In the genomic region with DNA sequence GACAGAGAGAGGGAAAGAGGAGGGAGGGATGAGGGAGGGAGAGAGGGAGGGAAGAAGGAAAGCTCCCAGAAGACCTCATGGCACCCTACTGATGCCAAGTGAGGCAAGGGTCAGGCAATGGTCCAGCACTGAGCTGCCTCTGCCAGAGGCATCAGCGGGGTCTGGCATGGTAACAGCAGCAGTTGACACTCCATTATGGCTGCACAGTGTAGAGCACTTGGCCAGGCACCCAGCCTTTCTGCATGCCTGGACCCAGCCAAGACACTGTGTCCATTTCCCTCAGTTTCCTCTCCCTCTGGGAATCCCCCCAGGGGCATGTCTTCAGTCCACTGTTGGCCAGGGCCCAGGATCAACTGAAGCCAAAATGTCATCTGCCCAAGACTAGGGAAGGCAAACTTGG, we compare ENCODE assay signal across 8 mouse cellular contexts. TPM values are rescaled to one million over a fixed set of nuclear protein-coding genes. Genes with fewer than 3 reads are reported as not detected.
DNase-seq lines count a peak whose midpoint lies in the region; ATAC-seq lines count a peak whose summit lies in the region.
"Had no signal": no experiment of that assay in that cellular context is flagged by ENCODE, and none has a peak within 500 bp of the region (broad histone marks: within the 10 kb centered on the region; RNA-seq: fewer than 3 reads in every experiment).

No protein-coding gene starts in this region.

- DNase-seq in NIH3T3 (ENCODE audit: low read depth): peak; percentile 97
- DNase-seq in adrenal gland, postnatal 14 days: peak; percentile 74
- DNase-seq in gastrocnemius, adult 8-10 months (ENCODE audit: low spot score in 2 of 2): peak; percentile 77 to 89
- peak; percentile 48 for DNase-seq in layer of hippocampus, adult 9-10 months (ENCODE audit: low spot score)
- peak; percentile 81 to 92 for DNase-seq in lung, postnatal 4 days
- no peak for DNase-seq in embryo, embryonic 10.5 days (ENCODE audit: low spot score)
- no peak for DNase-seq in hindbrain, embryonic 14.5 days (ENCODE audit: low spot score)

- WGBS in hindbrain, embryonic 14.5 days: 70% methylated on average over 1 of the region's 1 CpGs

- no peak overlapping the region for H3K9ac ChIP-seq in hindbrain, embryonic 14.5 days
- H3K9ac ChIP-seq: neural tube, embryonic 12.5 days had no signal

- no peaks in the 10 kb centered on the region for H3K27me3 ChIP-seq in hindbrain, embryonic 14.5 days (ENCODE audit: control insufficient read depth, insufficient read depth, low read length)

- H3K4me1 ChIP-seq in hindbrain, embryonic 14.5 days (replicated peaks; ENCODE audit: control insufficient read depth, insufficient read depth, low read length): peaks cover 6% of the 10 kb centered on the region; the same call in 1 of the 2 replicates

- ATAC-seq in hindbrain, embryonic 14.5 days (ENCODE audit: low FRiP score): no peak

- H3K4me2 ChIP-seq in hindbrain, embryonic 14.5 days (replicated peaks): no peak overlapping the region
- H3K4me2 ChIP-seq: neural tube, embryonic 12.5 days had no signal

- peaks cover 6% of the 10 kb centered on the region; the same call in 1 of the 2 replicates for H3K36me3 ChIP-seq in hindbrain, embryonic 14.5 days (replicated peaks; ENCODE audit: control insufficient read depth, insufficient read depth)

- H3K9me3 ChIP-seq in hindbrain, embryonic 14.5 days (ENCODE audit: control insufficient read depth, low read length): no peaks in the 10 kb centered on the region
- H3K9me3 ChIP-seq: neural tube, embryonic 12.5 days had no signal

- no peak overlapping the region for H3K27ac ChIP-seq in hindbrain, embryonic 14.5 days
- H3K27ac ChIP-seq: neural tube, embryonic 12.5 days had no signal

- H3K4me3 ChIP-seq in hindbrain, embryonic 14.5 days (replicated peaks; ENCODE audit: low read length): no peak overlapping the region
- H3K4me3 ChIP-seq: neural tube, embryonic 12.5 days had no signal

RNA-seq across cellular contexts. Expression of a gene that starts 4.5 kb away (rescaled TPM):
- 132 and 144 TPM in 2 replicates for total RNA-seq in adrenal gland, postnatal 14 days (2021)
- 10 to 100 TPM; 27.4 to 34.4 (median 31.1) TPM for total RNA-seq in gastrocnemius, adult 8-10 months (2022)
- polyA plus RNA-seq in hindbrain, embryonic 14.5 days (2014; fragmentation: Nextera tagmentation; extraction: Ambion mirVana): 6.5 and 6.9 TPM in 2 replicates

RNA-seq across cellular contexts. Expression of a gene that starts 17.5 kb away (rescaled TPM):
- 30.9 and 31.5 TPM in 2 replicates for total RNA-seq in adrenal gland, postnatal 14 days (2021)
- 10 to 100 TPM; 41.1 to 50.5 (median 42.9) TPM for total RNA-seq in gastrocnemius, adult 8-10 months (2022)
- 77.8 and 78.8 TPM in 2 replicates for polyA plus RNA-seq in hindbrain, embryonic 14.5 days (2014; fragmentation: Nextera tagmentation; extraction: Ambion mirVana)

RNA-seq across cellular contexts. Expression of a gene that starts 17.7 kb away (rescaled TPM):
- 11.3 and 13.4 TPM in 2 replicates for total RNA-seq in adrenal gland, postnatal 14 days (2021)
- total RNA-seq in gastrocnemius, adult 8-10 months (2022): 1 to 10 TPM; 5.5 to 8.7 (median 7.6) TPM
- polyA plus RNA-seq in hindbrain, embryonic 14.5 days (2014; fragmentation: Nextera tagmentation; extraction: Ambion mirVana): 97.6 and 102 TPM in 2 replicates

RNA-seq across cellular contexts. Expression of a gene that starts 44.4 kb away (rescaled TPM):
- 48.9 and 50.7 TPM in 2 replicates for total RNA-seq in adrenal gland, postnatal 14 days (2021)
- 10 to 100 TPM; 77.0 to 87.6 (median 85.9) TPM for total RNA-seq in gastrocnemius, adult 8-10 months (2022)
- 37.4 and 39.9 TPM in 2 replicates for polyA plus RNA-seq in hindbrain, embryonic 14.5 days (2014; fragmentation: Nextera tagmentation; extraction: Ambion mirVana)

Comparison
In these comparisons a context has a peak if more than half of its experiments do, and no peak if none do; other contexts are left out.
1. DNase-seq: peak in NIH3T3 (single experiment), adrenal gland, postnatal 14 days (single experiment), gastrocnemius, adult 8-10 months (2 of 2), layer of hippocampus, adult 9-10 months (single experiment) and lung, postnatal 4 days (2 of 2); none in embryo, embryonic 10.5 days (single experiment) and hindbrain, embryonic 14.5 days (single experiment).